Mouse (Mus musculus): ENCODE measurements around the gene Gm2696. TPM values are rescaled to one million over a fixed set of nuclear protein-coding genes. Genes with fewer than 3 reads are reported as not detected.

The Gm2696 gene
- total RNA-seq, 2 experiments from 2014 or later: not detected

DNA sequence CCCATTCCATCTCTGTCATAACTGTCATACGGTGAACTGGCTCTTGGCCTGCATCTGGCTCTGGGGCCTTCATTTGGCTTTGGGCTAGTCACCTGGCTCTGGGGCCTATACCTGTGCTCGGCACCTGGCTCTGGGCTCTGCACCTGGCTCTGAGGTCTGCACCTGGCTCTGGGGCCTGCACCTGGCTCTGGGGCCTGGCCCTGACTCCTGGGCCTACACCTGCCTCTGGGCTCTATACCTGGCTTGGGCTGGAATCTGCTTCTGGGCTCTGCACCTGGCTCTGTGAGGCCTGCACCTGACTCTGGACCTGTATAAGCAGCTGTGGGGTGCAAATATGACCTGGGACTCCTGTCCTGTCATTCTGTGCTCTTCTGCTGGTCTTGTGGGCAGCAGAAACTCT is 33.1 kb downstream of the Gm2696 start:
- DNase-seq: no peak

DNA sequence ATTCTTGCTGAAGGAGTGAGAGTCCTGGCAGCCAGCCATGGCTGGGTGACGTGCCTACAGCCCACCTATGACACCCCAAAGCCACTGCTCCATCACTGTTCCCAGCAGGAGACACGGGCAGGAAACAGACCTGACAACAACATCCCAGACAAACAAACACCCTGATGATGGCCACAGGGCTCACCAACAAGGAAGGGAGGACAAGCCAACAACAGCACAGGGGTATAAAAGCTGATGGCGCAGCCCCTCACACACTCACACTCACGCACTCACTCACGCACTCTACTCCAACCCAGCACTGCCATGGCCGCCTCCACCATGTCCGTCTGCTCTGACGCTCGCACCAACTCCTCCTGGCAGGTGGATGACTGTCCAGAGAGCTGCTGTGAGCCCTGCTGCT is 38.1 kb downstream of the Gm2696 start, which contains the start of gene Gm10318:
Gm10318 (plus strand) TSS at position 301 of the 400 bp plus-strand sequence.
- DNase-seq: no peak

DNA sequence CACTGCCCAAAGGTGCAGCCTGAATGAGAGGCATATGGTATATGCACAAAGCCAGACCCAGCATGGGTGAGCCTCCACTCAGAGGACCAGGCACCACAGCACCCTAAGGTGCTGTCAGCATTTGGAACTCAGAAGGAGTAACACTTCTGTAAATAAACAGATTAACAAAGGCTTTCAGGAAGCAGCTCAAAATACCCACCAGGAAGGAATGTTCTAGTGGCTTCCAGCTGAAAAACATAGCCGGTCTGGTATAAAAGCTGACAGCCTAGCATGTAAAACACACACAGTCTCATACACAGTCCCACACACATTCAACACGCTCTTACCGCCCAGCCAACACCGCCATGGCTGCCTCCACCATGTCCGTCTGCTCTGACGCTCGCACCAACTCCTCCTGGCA is 47.2 kb downstream of the Gm2696 start, which contains the start of gene Gm3285:
Gm3285 (plus strand) TSS at position 301 of the 400 bp plus-strand sequence.
- DNase-seq: no peak

DNA sequence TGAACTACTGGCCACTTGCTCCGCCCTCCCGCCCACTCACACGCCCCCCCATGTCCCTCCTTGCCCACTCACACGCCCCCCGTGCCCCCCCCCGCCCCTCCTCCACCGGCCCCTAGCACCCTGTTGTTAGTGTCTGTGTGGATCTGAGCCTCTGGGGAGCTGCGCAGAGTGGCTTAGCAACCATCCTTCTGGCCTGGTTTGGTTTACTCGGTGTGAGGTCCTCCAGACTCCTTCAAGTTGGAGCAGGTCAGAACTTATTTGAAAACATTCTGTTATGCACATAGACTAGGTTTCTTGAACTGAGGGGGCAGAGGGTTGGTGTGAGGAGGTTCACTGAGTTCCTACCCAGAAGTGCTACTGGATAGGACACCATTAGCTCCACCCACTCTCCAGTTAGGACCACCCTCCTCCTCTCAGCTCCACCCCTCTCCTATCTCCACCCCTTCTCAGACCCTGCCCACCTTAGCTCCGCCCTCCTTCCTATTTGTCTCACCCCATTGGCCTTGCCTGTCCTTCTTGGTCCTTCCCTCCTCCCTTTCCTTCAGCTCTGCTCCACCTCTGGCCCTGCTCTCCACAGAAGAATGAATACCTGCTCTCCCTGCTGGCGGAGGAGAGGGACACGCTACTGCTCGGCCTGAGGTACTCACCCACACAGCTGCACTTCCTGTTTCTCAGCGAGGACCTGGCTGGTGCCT is 49.7 kb downstream of the Gm2696 start:
- DNase-seq: no peak

DNA sequence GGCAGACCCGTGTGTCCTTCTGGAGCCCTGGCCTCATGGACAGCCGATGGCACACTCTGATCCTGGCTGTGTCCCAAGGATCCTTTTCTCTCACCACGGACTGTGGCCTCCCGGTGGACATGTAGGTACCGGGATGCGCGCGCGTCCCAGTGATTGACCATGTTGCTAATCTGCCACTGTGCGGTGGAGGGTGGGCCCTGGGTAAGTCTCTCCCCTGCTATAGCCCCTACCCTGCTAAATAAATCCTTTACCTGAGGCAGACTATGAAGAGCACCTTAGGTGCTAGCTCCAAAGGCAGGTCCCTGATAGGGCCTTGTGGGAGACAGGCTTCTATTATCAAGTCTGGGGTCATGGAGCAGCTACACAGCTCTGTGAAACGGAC is 50.3 kb downstream of the Gm2696 start:
- DNase-seq: no peak

DNA sequence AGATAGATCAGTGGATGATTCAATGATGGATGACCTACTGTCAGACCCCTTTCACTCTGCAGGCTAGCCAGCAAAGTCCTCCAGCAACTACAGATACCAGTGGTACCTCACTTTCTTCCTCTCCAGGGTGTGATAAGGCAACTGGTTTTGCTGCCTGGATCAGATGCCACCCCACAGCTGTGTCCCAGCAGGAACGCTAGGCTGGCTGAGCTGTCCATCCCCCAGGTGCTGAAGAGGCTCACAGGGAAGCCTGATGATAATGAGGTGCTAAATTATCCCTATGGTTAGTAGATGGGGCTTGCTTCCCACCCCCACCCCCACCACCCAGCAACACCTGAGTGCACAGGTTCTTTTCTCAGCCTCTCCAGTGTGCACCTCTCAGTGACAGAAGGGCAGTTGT is 53.1 kb downstream of the Gm2696 start:
- no peak for DNase-seq

DNA sequence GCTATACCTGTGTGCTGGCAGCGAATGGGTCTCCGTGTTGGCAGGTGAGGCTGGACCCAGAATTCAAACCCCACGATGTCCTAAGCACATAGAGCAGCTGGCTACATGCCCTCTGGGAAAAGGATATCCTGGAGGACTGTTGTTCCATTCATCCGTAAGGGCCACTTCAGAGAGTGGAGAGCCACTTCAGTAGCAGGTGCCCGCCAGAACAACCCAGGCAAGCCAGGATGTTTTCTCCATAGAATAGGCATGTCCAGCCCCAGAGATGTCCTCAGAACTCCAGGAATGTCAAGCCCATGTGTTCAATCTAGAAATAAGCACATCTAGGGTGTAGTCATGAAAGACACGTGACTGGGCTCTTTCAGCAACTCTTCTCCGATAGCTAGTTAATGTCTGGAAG is 55.2 kb downstream of the Gm2696 start:
- no peak for DNase-seq

DNA sequence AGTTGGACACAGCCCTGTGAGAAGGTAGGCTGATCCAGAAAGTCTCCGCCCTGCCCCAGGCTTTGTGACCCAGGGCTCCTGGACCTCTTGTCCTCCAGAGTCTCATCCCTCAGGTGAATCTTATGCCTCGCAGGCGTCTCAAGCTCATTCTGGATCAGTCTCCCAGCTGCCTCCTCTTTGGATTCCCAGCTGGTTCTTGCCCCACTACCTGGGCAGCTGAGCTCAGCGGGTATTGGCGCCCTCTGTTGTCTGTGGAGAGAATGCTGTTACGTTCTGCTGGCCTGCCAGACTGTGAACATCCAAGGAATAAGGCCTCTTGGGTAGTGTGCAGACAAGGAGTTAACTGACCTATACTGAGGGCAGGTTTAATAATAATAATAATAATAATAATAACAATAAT is 64.5 kb downstream of the Gm2696 start:
- DNase-seq: peak; percentile 31

DNA sequence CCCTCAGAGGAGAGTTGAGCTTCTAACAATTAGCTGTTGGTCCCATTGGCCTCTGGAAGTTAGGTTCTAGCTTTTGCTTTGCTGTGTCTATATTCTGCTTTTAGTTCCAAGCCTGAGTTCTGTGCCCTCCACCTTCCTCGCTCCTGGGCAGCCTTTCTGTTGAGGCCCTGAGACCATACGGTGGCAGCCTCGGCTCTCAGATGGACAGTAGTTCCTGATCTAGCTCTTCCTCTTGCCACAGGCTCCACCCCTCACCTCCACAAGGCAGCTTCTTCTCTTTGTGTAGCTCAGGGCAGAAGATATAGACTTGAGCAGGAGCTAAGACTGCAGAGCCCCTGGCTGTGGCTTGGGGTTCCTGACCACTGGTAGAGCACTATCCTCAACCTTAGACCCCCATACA is 65.8 kb downstream of the Gm2696 start:
- DNase-seq: no peak

DNA sequence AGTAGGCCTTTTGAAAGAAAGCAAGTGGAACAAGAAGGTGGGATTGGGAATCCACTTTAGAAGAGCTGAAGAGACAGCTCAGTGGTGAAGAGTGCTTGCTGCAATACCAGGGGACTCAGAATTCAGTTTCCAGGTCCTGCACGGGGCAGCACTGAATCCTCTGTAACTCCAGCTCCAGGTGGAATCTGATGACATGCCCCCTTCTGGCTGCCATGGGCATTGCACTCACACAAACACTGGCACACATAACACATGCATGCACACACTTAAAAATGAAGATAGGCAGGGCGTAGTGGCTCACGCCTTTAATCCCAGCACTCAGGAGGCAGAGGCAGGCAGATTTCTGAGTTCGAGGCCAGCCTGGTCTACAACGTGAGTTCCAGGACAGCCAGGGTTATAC is 68.1 kb downstream of the Gm2696 start:
- DNase-seq: no peak

Other genes starting within 250 kb of the Gm2696 start
- gene Pttg1ip, start 233.0 kb upstream of the Gm2696 start, total RNA-seq (2021): 10 to 100 TPM; 70.2 to 71.3 TPM
- gene Sumo3, start 208.6 kb upstream of the Gm2696 start, total RNA-seq (2021): 10 to 100 TPM; 64.5 to 65.3 TPM
- gene Gm49325, start 208.5 kb upstream of the Gm2696 start, total RNA-seq (2021): 10 to 100 TPM in 1 of 2 experiments, 1 to 10 TPM in 1; 10.0 to 11.4 TPM
- 10 to 100 TPM; 81.3 to 85.4 TPM for gene Ube2g2, start 192.4 kb upstream of the Gm2696 start, total RNA-seq (2021)
- not detected for gene Tspear, start 128.1 kb upstream of the Gm2696 start, total RNA-seq (2021)
- not detected for gene Gm19402, start 123.9 kb upstream of the Gm2696 start, total RNA-seq (2021)
- gene Gm9508, start 117.4 kb upstream of the Gm2696 start, total RNA-seq (2021): not detected
- gene Gm10272, start 108.1 kb upstream of the Gm2696 start, total RNA-seq (2021): not detected
- not detected for gene Gm10024, start 103.2 kb upstream of the Gm2696 start, total RNA-seq (2021)
- gene Gm10142, start 98.9 kb upstream of the Gm2696 start, total RNA-seq (2021): not detected
- not detected for gene Krtap12-1, start 94.1 kb upstream of the Gm2696 start, total RNA-seq (2021)
- gene Gm10100, start 88.2 kb upstream of the Gm2696 start, total RNA-seq (2021): not detected
- gene Gm18596, start 72.0 kb upstream of the Gm2696 start, total RNA-seq (2021): not detected
- gene Gm9736, start 63.3 kb upstream of the Gm2696 start, total RNA-seq (2021): not detected
- gene Gm3233, start 55.0 kb upstream of the Gm2696 start, total RNA-seq (2021): not detected
- not detected for gene Gm3238, start 43.4 kb upstream of the Gm2696 start, total RNA-seq (2021)
- not detected for gene Gm7138, start 37.7 kb upstream of the Gm2696 start, total RNA-seq (2021)
- gene Gm3250, start 32.1 kb upstream of the Gm2696 start, total RNA-seq (2021): not detected
- gene Gm7137, start 26.5 kb upstream of the Gm2696 start, total RNA-seq (2021): not detected
- not detected for gene Gm9639, start 19.6 kb upstream of the Gm2696 start, total RNA-seq (2021)
- not detected for gene Gm19668, start 15.5 kb upstream of the Gm2696 start, total RNA-seq (2021)
- gene Gm9507, start 2.8 kb upstream of the Gm2696 start, total RNA-seq (2021): not detected
- gene Krtap10-4, start 12.4 kb downstream of the Gm2696 start, total RNA-seq (2021): not detected
- gene Krtap10-10, start 21.3 kb downstream of the Gm2696 start, total RNA-seq (2021): not detected
- not detected for gene Gm36176, start 32.1 kb downstream of the Gm2696 start, total RNA-seq (2021)
- gene Gm10318, start 38.2 kb downstream of the Gm2696 start, total RNA-seq (2021): not detected
- not detected for gene Gm3285, start 47.3 kb downstream of the Gm2696 start, total RNA-seq (2021)
- gene Lrrc3, start 87.9 kb downstream of the Gm2696 start, total RNA-seq (2021): under 1 TPM; 0.72 to 0.78 TPM
- under 1 TPM; 0.26 to 0.75 TPM for gene Trpm2, start 155.9 kb downstream of the Gm2696 start, total RNA-seq (2021)
- gene 1810043G02Rik, start 163.8 kb downstream of the Gm2696 start, total RNA-seq (2021): 1 to 10 TPM; 5.1 to 6.3 TPM
- gene Pfkl, start 195.4 kb downstream of the Gm2696 start, total RNA-seq (2021): 10 to 100 TPM in 1 of 2 experiments, 1 to 10 TPM in 1; 9.7 to 12.2 TPM
- gene Dnmt3l, start 227.3 kb downstream of the Gm2696 start, total RNA-seq (2021): not detected
- not detected for gene Aire, start 228.9 kb downstream of the Gm2696 start, total RNA-seq (2021)